Mouse (Mus musculus) bone marrow macrophage, adult 2 months (primary cell): ENCODE data around the gene Tmprss6. TPM values are rescaled to one million over a fixed set of nuclear protein-coding genes. Genes with fewer than 3 reads are reported as not detected.

Experiments
- H3K27ac ChIP-seq: 2 replicates; pipeline ENCODE4 v1.5.1; 2012; ENCODE audit warnings: low read depth, low read length; ENCODE audit not compliant: insufficient read depth
- H3K4me1 ChIP-seq: 2 replicates; pipeline ENCODE4 v1.6.1; 2012; ENCODE audit warnings: low read length; ENCODE audit not compliant: control insufficient read depth, insufficient read depth
- H3K4me3 ChIP-seq: 2 replicates; pipeline ENCODE4 v1.5.1; 2012; ENCODE audit warnings: mild to moderate bottlenecking, low read length, moderate library complexity; ENCODE audit not compliant: insufficient read depth
- CTCF ChIP-seq: IDR thresholded peaks from 2 replicates; pipeline ENCODE4 v1.5.1; 2012; ENCODE audit warnings: low read depth, mild to moderate bottlenecking, low read length, moderate library complexity
- POLR2A ChIP-seq: IDR thresholded peaks from 2 replicates; pipeline ENCODE4 v1.6.1; 2012; ENCODE audit warnings: mild to moderate bottlenecking, low read depth, low read length, borderline replicate concordance
- polyA plus RNA-seq: library from polyadenylated mRNA; stranded (reverse); fragments of >200 nt; gene quantifications from 2 replicates; pipeline ENCODE4 v1.2.4, GENCODE M21; 2012; ENCODE audit not compliant: missing spikeins, insufficient read depth, insufficient read length

Tmprss6 gene
- polyA plus RNA-seq, 1 experiment: not detected

GRCm38 (mm10) chr15:78422046-78422956, 46.1 kb downstream of the Tmprss6 start:
- Histone ChIP-seq H3K27ac (no peak overlapping the region), H3K4me3 (no peak overlapping the region), H3K4me1 (peaks cover 3% of the 10 kb centered on the region; the same call in 1 of the 2 replicates)
- no peak for TF ChIP-seq POLR2A
- TF ChIP-seq CTCF: peak; percentile 49

- no peak overlapping the region for H3K27ac ChIP-seq
- no peak for TF ChIP-seq CTCF
- no peak for TF ChIP-seq POLR2A
- peaks cover 3% of the 10 kb centered on the region; the same call in 1 of the 2 replicates for H3K4me1 ChIP-seq
- H3K4me3 ChIP-seq: no peak overlapping the region
Observed at GRCm38 (mm10) chr15:78420395-78420794, 48.0 kb downstream of the Tmprss6 start.

- TF ChIP-seq CTCF: no peak
- no peak for TF ChIP-seq POLR2A
- Histone ChIP-seq H3K4me1 (no peaks in the 10 kb centered on the region), H3K4me3 (no peak overlapping the region), H3K27ac (no peak overlapping the region)
Observed at GRCm38 (mm10) chr15:78416937-78417336, 51.5 kb downstream of the Tmprss6 start.

- H3K4me3 ChIP-seq: no peak overlapping the region
- no peak overlapping the region for H3K27ac ChIP-seq
- H3K4me1 ChIP-seq: no peaks in the 10 kb centered on the region
- no peak for TF ChIP-seq CTCF
- no peak for TF ChIP-seq POLR2A
Observed at GRCm38 (mm10) chr15:78414157-78414556, 54.3 kb downstream of the Tmprss6 start.

- no peaks in the 10 kb centered on the region for H3K4me1 ChIP-seq
- H3K4me3 ChIP-seq: no peak overlapping the region
- H3K27ac ChIP-seq: no peak overlapping the region
- no peak for TF ChIP-seq POLR2A
- no peak for TF ChIP-seq CTCF
Observed at GRCm38 (mm10) chr15:78413719-78414117, 54.7 kb downstream of the Tmprss6 start.

GRCm38 (mm10) chr15:78413083-78413718, 55.2 kb downstream of the Tmprss6 start:
- H3K4me3 ChIP-seq: no peak overlapping the region
- H3K4me1 ChIP-seq: peaks cover 1% of the 10 kb centered on the region; the same call in 1 of the 2 replicates
- TF ChIP-seq POLR2A: no peak
- no peak for TF ChIP-seq CTCF
- H3K27ac ChIP-seq: no peak overlapping the region

- TF ChIP-seq POLR2A (no peak), CTCF (no peak)
- Histone ChIP-seq H3K27ac (no peak overlapping the region), H3K4me3 (no peak overlapping the region), H3K4me1 (peaks cover 19% of the 10 kb centered on the region)
Observed at GRCm38 (mm10) chr15:78409570-78410052, 58.8 kb downstream of the Tmprss6 start.

GRCm38 (mm10) chr15:78406293-78406934, 62.0 kb downstream of the Tmprss6 start, which contains the start of gene Mpst:
Mpst (plus strand) TSS chr15:78406416.
- 0 out of 2 replicates have a peak, but pooled peaks have one; percentile 70 for TF ChIP-seq POLR2A
- TF ChIP-seq CTCF: no peak
- H3K27ac ChIP-seq: peak within 1 kb of the TSS; percentile 88
- peaks cover 45% of the 10 kb centered on the region for H3K4me1 ChIP-seq

GRCm38 (mm10) chr15:78405517-78406211, 62.8 kb downstream of the Tmprss6 start, which contains the start of gene Tst:
Tst (minus strand) TSS chr15:78405907.
- Histone ChIP-seq H3K4me3 (peak within 1 kb of the TSS; percentile 83), H3K27ac (peak within 1 kb of the TSS; percentile 88), H3K4me1 (peaks cover 52% of the 10 kb centered on the region)
- TF ChIP-seq CTCF (no peak), POLR2A (no peak)

More at GRCm38 (mm10) chr15:78406293-78406934, 62.0 kb downstream of the Tmprss6 start, which contains the start of gene Mpst:
- H3K4me3 ChIP-seq: peak within 1 kb of the TSS; percentile 83
